Mouse (Mus musculus): ENCODE results near the gene Sox15. TPM values are rescaled to one million over a fixed set of nuclear protein-coding genes. Genes with fewer than 3 reads are reported as not detected.
"Not testable (repeated sequence)": the region's sequence is repeated elsewhere in the genome, so short reads cannot be mapped to it uniquely, and the experiment has no call there.

Sox15 gene
- polyA plus RNA-seq, 1 experiment from 2014 or later = not detected

GRCm38 (mm10) chr11:69620394-69621081 lies 34.6 kb upstream of the Sox15 start:
- Histone ChIP-seq H3K4me2 (no peak overlapping the region), H3K27ac (no peak overlapping the region), H3K9ac (no peak overlapping the region), H3K36me3 (no peaks in the 10 kb centered on the region), H3K4me3 (no peak overlapping the region), H3K27me3 (0 out of 2 replicates have a peak, but pooled peaks cover 3% of the 10 kb centered on the region), H3K9me3 (replicated peaks) (no peaks in the 10 kb centered on the region), H3K4me1 (replicated peaks) (peaks cover 12% of the 10 kb centered on the region)
- ATAC-seq (replicated peaks; ENCODE audit: insufficient number of reproducible peaks, insufficient read depth, low FRiP score, low read depth) = no peak
- 61% methylated on average over 7 of the region's 7 CpGs for WGBS

GRCm38 (mm10) chr11:69621571-69622268 lies 33.4 kb upstream of the Sox15 start, which contains the start of gene Sat2:
Gene Sat2 (plus strand): TSS chr11:69622024.
- 2% methylated on average over 20 of the region's 20 CpGs for WGBS
- Histone ChIP-seq H3K9ac (peak within 1 kb of the TSS; percentile 82), H3K4me2 (peak within 1 kb of the TSS; percentile 86), H3K27ac (peak within 1 kb of the TSS; percentile 71), H3K4me3 (peak within 1 kb of the TSS; percentile 73), H3K4me1 (replicated peaks) (peaks cover 12% of the 10 kb centered on the region), H3K36me3 (no peaks in the 10 kb centered on the region), H3K9me3 (replicated peaks) (no peaks in the 10 kb centered on the region), H3K27me3 (0 out of 2 replicates have a peak, but pooled peaks cover 2% of the 10 kb centered on the region)
- ATAC-seq (replicated peaks; ENCODE audit: insufficient number of reproducible peaks, insufficient read depth, low FRiP score, low read depth) = peak; percentile 76

GRCm38 (mm10) chr11:69622406-69622805 lies 32.7 kb upstream of the Sox15 start:
- H3K4me1 ChIP-seq (replicated peaks) = peaks cover 12% of the 10 kb centered on the region
- H3K9ac ChIP-seq = peak overlapping the region; percentile 82
- WGBS = 38% methylated on average over 6 of the region's 6 CpGs
- H3K4me2 ChIP-seq = peak overlapping the region; percentile 86
- H3K9me3 ChIP-seq (replicated peaks) = no peaks in the 10 kb centered on the region
- no peaks in the 10 kb centered on the region for H3K36me3 ChIP-seq
- peak overlapping the region; percentile 73 for H3K4me3 ChIP-seq
- H3K27me3 ChIP-seq = no peaks in the 10 kb centered on the region
- peak overlapping the region; percentile 71 for H3K27ac ChIP-seq
- ATAC-seq (replicated peaks; ENCODE audit: insufficient number of reproducible peaks, insufficient read depth, low FRiP score, low read depth) = no peak

- ATAC-seq (replicated peaks; ENCODE audit: insufficient number of reproducible peaks, insufficient read depth, low FRiP score, low read depth) = no peak
- H3K9ac ChIP-seq = no peak overlapping the region
- no peaks in the 10 kb centered on the region for H3K36me3 ChIP-seq
- H3K4me3 ChIP-seq = peak overlapping the region; percentile 73; the same call in 1 of the 2 replicates
- no peak overlapping the region for H3K27ac ChIP-seq
- no peaks in the 10 kb centered on the region for H3K9me3 ChIP-seq (replicated peaks)
- no peak overlapping the region; the same call in 1 of the 2 replicates for H3K4me2 ChIP-seq
- WGBS = 73% methylated on average over 4 of the region's 4 CpGs
- H3K27me3 ChIP-seq = no peaks in the 10 kb centered on the region
- peaks cover 12% of the 10 kb centered on the region for H3K4me1 ChIP-seq (replicated peaks)
Observed at GRCm38 (mm10) chr11:69623006-69623405, 32.1 kb upstream of the Sox15 start.

GRCm38 (mm10) chr11:69624339-69624738 lies 30.8 kb upstream of the Sox15 start:
- WGBS = 92% methylated on average over 2 of the region's 2 CpGs
- H3K9me3 ChIP-seq (replicated peaks) = not testable (repeated sequence)

GRCm38 (mm10) chr11:69628286-69628685 lies 26.8 kb upstream of the Sox15 start:
- no peaks in the 10 kb centered on the region for H3K27me3 ChIP-seq
- H3K4me3 ChIP-seq = no peak overlapping the region
- H3K27ac ChIP-seq = no peak overlapping the region
- no peak for ATAC-seq (replicated peaks; ENCODE audit: insufficient number of reproducible peaks, insufficient read depth, low FRiP score, low read depth)
- H3K9ac ChIP-seq = no peak overlapping the region
- H3K4me1 ChIP-seq (replicated peaks) = peaks cover 2% of the 10 kb centered on the region; the same call in 1 of the 2 replicates
- H3K4me2 ChIP-seq = no peak overlapping the region
- no peaks in the 10 kb centered on the region for H3K9me3 ChIP-seq (replicated peaks)
- H3K36me3 ChIP-seq = no peaks in the 10 kb centered on the region
- WGBS = 36% methylated on average over 6 of the region's 6 CpGs

More at GRCm38 (mm10) chr11:69624339-69624738, 30.8 kb upstream of the Sox15 start:
- H3K4me2 ChIP-seq; H3K27ac ChIP-seq; H3K9ac ChIP-seq; ATAC-seq (replicated peaks; ENCODE audit: insufficient number of reproducible peaks, insufficient read depth, low FRiP score, low read depth); H3K36me3 ChIP-seq; H3K4me3 ChIP-seq; H3K27me3 ChIP-seq: not testable (repeated sequence)
- peaks cover 12% of the 10 kb centered on the region for H3K4me1 ChIP-seq (replicated peaks)

- no peak overlapping the region for H3K4me3 ChIP-seq
- no peaks in the 10 kb centered on the region for H3K27me3 ChIP-seq
- H3K36me3 ChIP-seq = no peaks in the 10 kb centered on the region
- no peak overlapping the region for H3K4me2 ChIP-seq
- ATAC-seq (replicated peaks; ENCODE audit: insufficient number of reproducible peaks, insufficient read depth, low FRiP score, low read depth) = no peak
- H3K27ac ChIP-seq = no peak overlapping the region
- no peaks in the 10 kb centered on the region for H3K9me3 ChIP-seq (replicated peaks)
- peaks cover 12% of the 10 kb centered on the region for H3K4me1 ChIP-seq (replicated peaks)
- H3K9ac ChIP-seq = no peak overlapping the region
- WGBS = 60% methylated on average over 1 of the region's 1 CpGs
Observed at GRCm38 (mm10) chr11:69629802-69630201, 25.3 kb upstream of the Sox15 start.

GRCm38 (mm10) chr11:69632284-69633089 lies 22.6 kb upstream of the Sox15 start, which contains the start of gene Fxr2:
Gene Fxr2 (plus strand): TSS chr11:69632990.
- no peaks in the 10 kb centered on the region for H3K27me3 ChIP-seq
- peak within 1 kb of the TSS; percentile 65 for H3K4me2 ChIP-seq
- no peaks in the 10 kb centered on the region for H3K9me3 ChIP-seq (replicated peaks)
- H3K4me1 ChIP-seq (replicated peaks) = peaks cover 21% of the 10 kb centered on the region
- 0 out of 2 replicates have a peak, but pooled peaks cover 4% of the 10 kb centered on the region for H3K36me3 ChIP-seq
- under 1% methylated on average over 52 of the region's 56 CpGs for WGBS
- peak within 1 kb of the TSS; percentile 89 for H3K9ac ChIP-seq
- peak within 1 kb of the TSS; percentile 92 for H3K4me3 ChIP-seq
- peak within 1 kb of the TSS; percentile 96 for H3K27ac ChIP-seq
- ATAC-seq (replicated peaks; ENCODE audit: insufficient number of reproducible peaks, insufficient read depth, low FRiP score, low read depth) = peak; percentile 99

- Histone ChIP-seq H3K36me3 (0 out of 2 replicates have a peak, but pooled peaks cover 4% of the 10 kb centered on the region), H3K27ac (peak overlapping the region; percentile 96), H3K9ac (peak overlapping the region; percentile 89), H3K4me3 (peak overlapping the region; percentile 92), H3K9me3 (replicated peaks) (no peaks in the 10 kb centered on the region), H3K4me2 (peak overlapping the region; percentile 65), H3K4me1 (replicated peaks) (peaks cover 21% of the 10 kb centered on the region), H3K27me3 (no peaks in the 10 kb centered on the region)
- WGBS = under 1% methylated on average over 36 of the region's 50 CpGs
- peak; percentile 56 for ATAC-seq (replicated peaks; ENCODE audit: insufficient number of reproducible peaks, insufficient read depth, low FRiP score, low read depth)
Observed at GRCm38 (mm10) chr11:69633128-69633866, 21.8 kb upstream of the Sox15 start.

GRCm38 (mm10) chr11:69635471-69635870 lies 19.6 kb upstream of the Sox15 start:
- H3K4me2 ChIP-seq = no peak overlapping the region
- ATAC-seq (replicated peaks; ENCODE audit: insufficient number of reproducible peaks, insufficient read depth, low FRiP score, low read depth) = no peak
- no peak overlapping the region for H3K4me3 ChIP-seq
- no peak overlapping the region for H3K9ac ChIP-seq
- H3K9me3 ChIP-seq (replicated peaks) = no peaks in the 10 kb centered on the region
- H3K4me1 ChIP-seq (replicated peaks) = peaks cover 21% of the 10 kb centered on the region
- H3K36me3 ChIP-seq = peaks cover 17% of the 10 kb centered on the region
- no peak overlapping the region for H3K27ac ChIP-seq
- 79% methylated on average over 3 of the region's 3 CpGs for WGBS
- H3K27me3 ChIP-seq = no peaks in the 10 kb centered on the region
